Mouse (Mus musculus): Measurements from ENCODE around the gene Lypd3.
A peak's percentile ranks its signal among the peaks of the same experiment; 100 is the strongest.
"Not testable (repeated sequence)": the region's sequence is repeated elsewhere in the genome, so short reads cannot be mapped to it uniquely, and the experiment has no call there.

The Lypd3 gene

GRCm38 (mm10) chr7:24662575-24662974 lies 26.2 kb downstream of the Lypd3 start:
- DNase-seq (ENCODE audit: low spot score), result peak; percentile 80

- no peak for DNase-seq (ENCODE audit: low spot score)
These were observed 28.0 kb downstream of the Lypd3 start for GRCm38 (mm10) chr7:24664301-24664700.

GRCm38 (mm10) chr7:24664959-24665358 lies 28.6 kb downstream of the Lypd3 start:
- no peak for DNase-seq (ENCODE audit: low spot score)

GRCm38 (mm10) chr7:24671944-24672439 lies 35.6 kb downstream of the Lypd3 start:
- peak; percentile 59 for DNase-seq (ENCODE audit: low spot score)

- no peak for DNase-seq (ENCODE audit: low spot score)
These were observed 40.2 kb downstream of the Lypd3 start, which contains the start of gene Tex101 for GRCm38 (mm10) chr7:24676575-24676974. Tex101 (minus strand) TSS chr7:24676675.

GRCm38 (mm10) chr7:24684121-24684520 lies 47.8 kb downstream of the Lypd3 start:
- DNase-seq (ENCODE audit: low spot score), result not testable (repeated sequence)

- DNase-seq (ENCODE audit: low spot score), result not testable (repeated sequence)
These were observed 51.2 kb downstream of the Lypd3 start for GRCm38 (mm10) chr7:24687519-24687918.

Measured in testis, postnatal 10 days (tissue).